Comparison of ENCODE assay signal across 8 mouse cellular contexts in the genomic region with DNA sequence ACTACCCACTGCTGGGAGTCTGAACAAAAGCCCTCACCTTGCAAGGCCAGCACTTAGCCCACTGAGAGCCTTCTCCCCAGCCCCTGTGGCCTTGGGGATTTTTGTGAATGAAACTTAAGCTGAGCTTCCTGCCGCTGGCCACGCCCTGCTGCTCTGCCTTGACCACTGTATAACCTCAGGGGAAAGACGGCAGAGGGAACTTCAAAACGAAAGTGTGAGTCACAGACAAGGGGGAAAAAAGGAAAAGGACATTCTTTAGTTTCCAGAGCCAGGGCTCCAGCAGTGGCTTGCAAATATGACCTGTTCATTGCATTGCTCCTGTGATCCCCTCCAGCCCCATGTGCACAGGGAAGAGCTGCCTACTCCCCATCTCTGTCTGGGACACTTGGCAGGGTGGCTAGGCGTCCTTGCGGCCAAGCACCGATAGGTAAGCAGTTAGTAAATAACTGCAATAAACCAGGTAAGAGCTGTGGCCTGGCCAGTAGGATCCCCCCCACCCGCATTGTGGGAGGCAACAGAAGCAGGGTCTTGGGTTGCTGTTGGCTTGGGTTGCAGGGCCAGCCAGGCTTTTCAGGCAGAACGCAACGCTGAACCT.
DNase-seq lines count a peak whose midpoint lies in the region; ATAC-seq and TF ChIP-seq lines count a peak whose summit lies in the region.

No protein-coding gene starts in this region.

- no peaks in the 10 kb centered on the region for H3K36me3 ChIP-seq in liver, embryonic 14.5 days (replicated peaks; ENCODE audit: control insufficient read depth, insufficient read depth, low read depth)
- H3K36me3 ChIP-seq in neural tube, embryonic 15.5 days = no peaks in the 10 kb centered on the region

- TF ChIP-seq CTCF in liver, embryonic 14.5 days (IDR thresholded peaks at IDR 0.05; ENCODE audit: low read depth) = no peak

- H3K4me3 ChIP-seq in liver, embryonic 14.5 days (ENCODE audit: insufficient read depth in 1 of 2, low read depth in 2 of 2, low read length in 2 of 2) = no peak overlapping the region
- no peak overlapping the region for H3K4me3 ChIP-seq in neural tube, embryonic 15.5 days (replicated peaks)

- no peak overlapping the region for H3K9ac ChIP-seq in liver, embryonic 14.5 days (replicated peaks)
- no peak overlapping the region for H3K9ac ChIP-seq in neural tube, embryonic 15.5 days (replicated peaks)

- peaks cover 0 to 16% of the 10 kb centered on the region in 2 experiments; a peak in 2 of 4 replicates for H3K4me1 ChIP-seq in liver, embryonic 14.5 days (replicated peaks; ENCODE audit: control insufficient read depth in 2 of 2, insufficient read depth in 2 of 2, low read length in 1 of 2)
- H3K4me1 ChIP-seq in neural tube, embryonic 15.5 days = peaks cover 14% of the 10 kb centered on the region

- no peaks in the 10 kb centered on the region for H3K9me3 ChIP-seq in liver, embryonic 14.5 days (ENCODE audit: control insufficient read depth, low read length)
- no peaks in the 10 kb centered on the region for H3K9me3 ChIP-seq in neural tube, embryonic 15.5 days (replicated peaks)

- no peak overlapping the region; the same call in 1 of the 2 replicates for H3K27ac ChIP-seq in liver, embryonic 14.5 days
- H3K27ac ChIP-seq in neural tube, embryonic 15.5 days (replicated peaks) = peak overlapping the region; percentile 71

- H3K27me3 ChIP-seq in liver, embryonic 14.5 days (ENCODE audit: control insufficient read depth, insufficient read depth, low read length) = no peaks in the 10 kb centered on the region
- H3K27me3 ChIP-seq in neural tube, embryonic 15.5 days (replicated peaks) = no peaks in the 10 kb centered on the region; the same call in 1 of the 2 replicates

- H3K4me2 ChIP-seq in liver, embryonic 14.5 days (ENCODE audit: low read depth) = peak overlapping the region; percentile 1; the same call in 1 of the 2 replicates
- peak overlapping the region; percentile 39 for H3K4me2 ChIP-seq in neural tube, embryonic 15.5 days

- no peak for TF ChIP-seq EP300 in liver, embryonic 14.5 days (IDR thresholded peaks at IDR 0.05; ENCODE audit: low read depth)

- ATAC-seq in inflammation-experienced regulatory T-cells, adult 6 months = peak; percentile 29
- no peak for ATAC-seq in liver, embryonic 14.5 days (ENCODE audit: insufficient read depth)
- no peak for ATAC-seq in neural tube, embryonic 15.5 days (ENCODE audit: low FRiP score)

- DNase-seq in gastrocnemius, adult 18-20 months (ENCODE audit: low spot score) = peak; percentile 52
- no peak for DNase-seq in gastrocnemius, postnatal 10 days
- DNase-seq in adrenal gland, postnatal 14 days = peak; percentile 85
- peak; percentile 62 for DNase-seq in gastrocnemius, postnatal 25 days
- DNase-seq in liver, embryonic 14.5 days (ENCODE audit: low read depth in 3 of 3, low spot score in 3 of 3) = no peak
- DNase-seq in right cerebral cortex, postnatal 10 days (ENCODE audit: low spot score in 2 of 2) = no peak

- WGBS in liver, embryonic 14.5 days (ENCODE audit: insufficient replicate concordance) = 7% methylated on average over 10 of the region's 10 CpGs
- 47% methylated on average over 10 of the region's 10 CpGs for whole genome bisulfite sequencing in neural tube, embryonic 15.5 days

Comparison
In these comparisons a context has a peak if more than half of its experiments do, and no peak if none do; other contexts are left out.
1. DNase-seq: peak in gastrocnemius, adult 18-20 months (single experiment), adrenal gland, postnatal 14 days (single experiment) and gastrocnemius, postnatal 25 days (single experiment); none in gastrocnemius, postnatal 10 days (single experiment), liver, embryonic 14.5 days (0 of 3) and right cerebral cortex, postnatal 10 days (0 of 2).